Mouse (Mus musculus) kidney, postnatal 4 days (tissue): ENCODE data around the gene Cyp46a1.

Source experiments
- DNase-seq, 2 experiments: peaks; one replicate each; pipeline ENCODE4 v3.0.0; 2021; ENCODE audit warnings: mixed read lengths in 2 of 2

Gene Cyp46a1

DNA sequence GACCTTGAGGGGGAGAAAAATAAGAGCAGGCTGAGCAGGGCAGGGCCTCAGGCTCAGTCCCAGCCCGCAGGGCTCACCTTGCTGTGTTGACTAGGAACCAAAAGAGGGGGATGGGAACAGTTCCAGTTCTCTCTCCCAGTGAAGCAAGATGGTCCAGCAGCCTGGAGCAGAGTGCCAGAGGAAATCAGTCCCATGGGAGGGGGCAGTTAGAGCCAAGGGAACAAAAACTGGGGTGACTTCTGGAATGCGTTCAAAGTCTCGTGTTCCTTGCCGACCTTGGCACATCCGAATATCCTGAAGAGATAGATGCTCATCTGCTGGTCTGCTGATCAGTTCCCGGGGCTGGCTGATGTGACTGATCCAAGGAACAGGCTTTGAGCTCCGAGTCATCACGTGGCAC, 66.8 kb downstream of the Cyp46a1 start:
- DNase-seq: no peak

DNA sequence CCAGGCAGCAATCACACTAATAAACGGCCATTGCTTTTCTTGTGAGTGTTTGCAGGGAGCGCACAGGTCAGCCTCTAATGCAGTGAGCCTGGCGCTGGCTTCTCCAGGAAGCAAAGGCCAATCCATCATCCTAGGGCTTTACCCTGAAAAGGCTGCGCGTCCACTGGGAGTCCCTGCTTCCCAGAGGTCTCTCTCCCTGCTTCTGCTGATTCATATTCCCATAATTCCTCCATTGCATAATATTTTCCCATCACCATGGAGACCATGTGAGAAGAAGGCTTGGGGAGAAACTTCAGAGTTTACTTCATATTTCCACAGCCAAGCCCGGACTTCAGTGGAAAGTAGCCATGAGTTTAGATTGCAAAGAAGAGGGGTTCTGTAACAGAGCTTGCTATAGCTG, 69.8 kb downstream of the Cyp46a1 start:
- DNase-seq: peak; percentile 65 to 79

DNA sequence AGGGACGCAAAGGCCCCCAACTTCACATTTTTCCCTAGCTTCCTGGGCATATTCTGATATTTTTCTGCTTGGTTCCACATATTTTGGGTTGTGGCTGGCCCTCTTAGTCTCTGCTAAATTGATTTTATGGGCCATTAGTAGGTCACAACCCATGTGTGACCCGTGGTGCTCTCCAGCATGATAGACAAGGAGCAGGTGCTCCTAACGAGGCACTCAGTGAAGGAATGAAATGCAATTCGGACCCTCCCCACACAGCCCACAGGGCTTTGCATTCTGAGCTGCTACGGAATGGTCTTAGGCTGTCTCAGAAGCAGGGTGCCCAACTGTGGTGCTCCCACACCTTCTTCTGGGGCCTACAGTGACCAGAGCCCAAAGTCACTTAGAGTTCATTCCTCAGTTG, 74.9 kb downstream of the Cyp46a1 start:
- DNase-seq: no peak

DNA sequence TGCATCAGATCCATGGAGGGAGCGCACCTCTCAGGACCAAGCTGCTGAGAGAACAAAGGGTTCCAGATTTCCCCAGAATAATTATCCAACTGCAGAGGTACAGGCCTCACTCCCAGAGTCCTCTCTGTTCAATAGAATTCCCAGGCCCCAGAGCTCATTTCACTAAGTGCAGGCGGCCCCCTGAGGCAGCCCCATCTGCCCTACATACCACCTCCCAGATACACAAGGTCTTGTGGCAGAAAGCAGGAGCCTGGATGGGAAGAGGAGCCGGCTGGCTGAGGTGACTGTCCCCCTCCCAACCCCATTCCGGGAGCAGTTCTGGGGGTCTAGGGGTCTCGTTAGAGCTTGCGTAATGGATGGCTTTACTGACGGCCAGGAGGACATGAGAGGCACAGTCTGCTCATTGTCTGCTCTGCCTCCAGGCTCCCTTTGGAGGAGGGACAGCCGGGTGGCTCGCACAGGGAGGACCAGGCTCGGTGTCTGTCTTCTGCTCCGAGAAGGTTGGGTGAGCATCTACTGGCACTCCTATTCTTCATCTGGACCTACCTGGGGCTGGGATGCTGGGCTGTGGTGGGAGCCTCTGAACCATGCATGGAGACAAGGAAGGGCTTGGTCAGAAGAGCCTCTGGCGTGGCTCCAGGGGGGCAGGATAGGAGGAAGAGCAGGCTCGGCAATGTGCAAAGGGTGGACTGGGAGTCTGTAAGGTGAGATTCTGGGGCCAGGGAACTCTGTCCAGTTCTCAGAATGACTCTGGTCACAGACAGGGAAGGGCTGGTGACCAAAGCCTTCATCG, 76.4 kb downstream of the Cyp46a1 start:
- no peak for DNase-seq
